Mouse (Mus musculus) B cell, adult 2 months (primary cell): Measurements from ENCODE around the gene Gchfr.

Experiments used
- DNase-seq, 2 experiments: peaks; one replicate each; pipeline ENCODE4 v3.0.0; 2022

The Gchfr gene

DNA sequence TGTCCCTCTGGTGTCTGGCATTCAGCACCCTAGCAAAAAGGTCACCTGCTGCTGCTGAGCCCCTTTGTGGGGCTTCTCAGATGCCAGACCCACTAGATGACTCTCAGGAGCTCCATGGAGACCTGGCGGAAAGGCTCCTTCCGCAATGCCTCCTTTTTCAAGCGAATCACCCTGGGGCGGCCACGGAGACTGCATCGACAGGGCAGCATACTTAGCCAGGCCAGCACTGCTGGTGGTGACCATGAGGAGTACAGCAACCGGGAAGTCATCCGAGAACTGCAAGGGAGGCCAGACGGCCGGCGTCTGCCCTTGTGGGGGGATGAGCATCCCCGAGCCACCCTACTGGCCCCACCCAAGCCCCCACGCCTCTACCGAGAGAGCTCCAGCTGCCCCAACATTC lies 7.3 kb downstream of the Gchfr start:
- DNase-seq: no peak

- DNase-seq: no peak
Observed at GRCm38 (mm10) chr2:119175614-119176013, 8.0 kb downstream of the Gchfr start.

- DNase-seq: no peak
Observed at GRCm38 (mm10) chr2:119176761-119177160, 9.2 kb downstream of the Gchfr start.

GRCm38 (mm10) chr2:119177384-119177939 lies 9.9 kb downstream of the Gchfr start:
- no peak for DNase-seq

DNA sequence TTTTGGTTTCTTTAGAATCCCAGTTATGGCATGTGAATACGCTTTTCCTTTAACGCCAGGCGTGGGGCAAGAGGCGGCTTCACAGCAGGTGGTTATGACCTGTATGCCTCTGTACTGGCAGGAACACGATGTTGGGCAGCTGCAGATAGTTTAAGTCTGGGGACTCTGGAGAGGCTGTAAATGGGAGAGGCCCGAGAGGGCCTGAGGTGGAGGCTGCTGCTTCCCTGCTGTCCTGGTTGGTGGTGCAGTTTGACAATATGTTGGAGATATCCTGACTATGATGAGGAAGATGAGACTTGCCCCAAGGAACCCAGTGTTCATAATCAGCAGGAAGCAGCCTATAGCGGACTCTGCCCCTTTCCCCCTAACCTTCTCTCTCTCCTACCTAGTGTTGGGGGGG lies 15.3 kb downstream of the Gchfr start:
- no peak for DNase-seq

DNA sequence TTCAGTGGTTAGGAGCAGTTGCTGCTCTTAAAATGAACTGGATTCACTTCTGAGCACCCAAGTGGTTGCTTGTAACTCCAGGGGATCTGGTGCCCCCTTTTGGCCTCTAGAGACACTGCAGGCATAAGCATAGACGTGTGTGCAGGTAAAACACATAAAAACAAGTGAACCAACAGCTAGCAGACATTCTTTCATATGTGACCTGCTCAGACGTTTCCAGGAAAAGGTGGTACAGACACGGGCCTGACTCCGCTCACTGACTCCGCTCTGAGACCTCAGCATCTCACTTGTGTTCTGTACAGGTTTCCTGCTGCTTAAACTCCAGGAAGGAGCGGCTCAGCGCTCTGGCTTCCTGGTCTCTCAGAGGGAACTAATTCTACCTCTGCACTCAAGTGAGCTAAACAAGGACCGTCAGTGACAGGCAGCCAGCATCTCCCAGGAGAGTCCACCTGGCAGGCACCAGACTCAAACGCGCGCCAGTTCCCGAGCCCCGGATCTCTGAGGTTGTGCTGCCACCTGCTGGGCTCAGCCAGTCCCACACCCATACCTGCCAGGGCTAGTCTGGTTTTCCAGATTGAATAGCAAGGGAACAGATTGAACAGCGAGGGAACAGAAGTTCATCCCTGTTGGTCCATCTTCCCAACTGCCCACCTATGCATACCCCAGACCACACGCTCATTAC lies 21.6 kb downstream of the Gchfr start:
- peak; percentile 92 for DNase-seq

DNA sequence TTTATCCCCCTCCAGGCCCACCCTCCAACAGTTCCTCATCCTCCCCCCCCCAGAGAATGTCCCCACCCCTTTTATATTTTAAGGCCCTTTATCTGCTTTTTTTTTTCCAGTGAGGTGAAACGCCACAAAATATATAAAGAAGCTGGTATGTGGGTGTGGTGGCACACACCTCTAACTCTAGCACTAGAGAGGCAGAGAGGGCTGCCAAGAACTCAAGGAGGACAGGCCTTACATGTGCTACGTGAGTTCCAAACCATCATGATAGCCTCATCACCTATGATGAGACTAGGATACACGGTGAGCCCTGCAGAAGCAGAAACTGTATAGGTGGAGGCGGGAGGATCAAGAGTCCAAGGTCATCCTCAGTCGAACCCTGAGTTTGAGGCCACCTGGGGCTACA lies 23.4 kb downstream of the Gchfr start:
- no peak for DNase-seq

DNA sequence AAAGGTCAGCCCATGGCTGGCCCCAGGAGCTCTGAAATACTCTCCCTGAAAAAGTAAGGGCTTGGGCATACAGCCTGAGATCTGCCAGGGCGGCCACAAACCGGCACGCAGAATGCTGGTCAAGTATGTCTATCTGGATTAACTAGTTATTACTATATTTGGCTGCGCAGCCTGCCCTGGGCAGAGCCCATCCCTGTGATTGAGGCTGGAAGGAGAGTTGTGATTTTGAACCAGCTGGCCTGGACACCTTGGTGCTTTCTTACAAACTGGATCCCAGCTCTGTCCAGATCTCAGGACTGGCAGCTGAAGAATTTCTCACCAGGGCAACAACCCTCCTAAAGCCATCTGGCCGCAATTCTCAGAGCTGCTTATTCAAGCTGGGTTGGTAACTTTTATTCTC lies 26.6 kb downstream of the Gchfr start:
- DNase-seq: no peak

DNA sequence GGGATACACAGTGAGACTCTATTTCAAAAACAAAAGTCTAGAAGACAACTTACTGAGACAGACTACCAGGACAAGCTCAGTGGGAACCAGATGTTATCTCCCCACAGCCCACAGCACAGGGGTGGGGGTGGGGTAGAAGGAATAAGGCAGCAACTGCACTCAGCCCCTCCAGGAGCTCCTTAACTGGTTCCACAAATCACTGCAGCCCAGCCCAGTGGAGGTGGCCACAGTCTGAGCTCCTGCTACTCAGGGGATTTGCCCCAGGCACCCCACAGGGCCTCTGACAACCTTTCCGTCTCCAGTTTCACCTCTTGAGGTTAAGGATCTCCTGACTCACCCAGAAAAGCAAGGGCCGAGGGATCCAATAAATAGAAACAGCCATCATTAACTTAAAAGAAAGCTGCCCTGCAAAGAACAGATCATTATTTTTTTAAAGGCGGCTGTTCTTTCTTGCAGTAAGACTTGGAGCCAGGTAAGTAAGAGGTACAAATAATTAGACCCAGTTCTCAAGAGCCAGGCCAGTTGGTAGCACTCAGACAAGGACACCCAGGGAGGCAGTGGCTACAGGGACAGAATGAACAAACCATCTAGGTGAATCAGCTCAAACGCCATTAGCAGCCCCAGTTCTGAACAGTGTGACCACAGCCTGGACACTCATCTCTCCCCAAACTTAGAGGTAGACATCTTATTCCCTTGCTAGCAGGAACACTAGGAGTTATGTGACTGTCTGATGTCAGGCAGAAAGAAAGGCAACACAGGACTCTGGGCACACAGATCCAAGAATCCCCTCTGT lies 28.9 kb downstream of the Gchfr start:
- no peak for DNase-seq

DNA sequence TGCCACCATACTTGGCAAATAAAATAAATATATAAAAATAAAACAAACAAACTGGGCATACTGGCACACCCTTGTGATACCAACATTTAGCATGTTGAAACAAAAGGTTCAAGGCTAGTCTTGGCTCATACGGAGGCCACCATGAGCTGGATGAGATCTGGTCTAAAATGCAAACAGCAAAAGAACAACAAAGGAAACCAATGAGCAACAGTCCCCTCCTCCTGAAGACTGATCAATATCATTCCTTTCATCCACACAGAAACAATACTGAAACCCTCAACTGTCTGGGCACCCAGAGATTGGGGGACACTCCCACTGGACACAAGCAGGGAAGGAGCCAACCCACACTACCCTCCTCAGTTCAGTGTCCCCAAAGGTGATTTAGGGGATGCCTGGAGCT lies 29.9 kb downstream of the Gchfr start:
- DNase-seq: no peak

- DNase-seq: no peak
Observed at GRCm38 (mm10) chr2:119198049-119198448, 30.5 kb downstream of the Gchfr start.

DNA sequence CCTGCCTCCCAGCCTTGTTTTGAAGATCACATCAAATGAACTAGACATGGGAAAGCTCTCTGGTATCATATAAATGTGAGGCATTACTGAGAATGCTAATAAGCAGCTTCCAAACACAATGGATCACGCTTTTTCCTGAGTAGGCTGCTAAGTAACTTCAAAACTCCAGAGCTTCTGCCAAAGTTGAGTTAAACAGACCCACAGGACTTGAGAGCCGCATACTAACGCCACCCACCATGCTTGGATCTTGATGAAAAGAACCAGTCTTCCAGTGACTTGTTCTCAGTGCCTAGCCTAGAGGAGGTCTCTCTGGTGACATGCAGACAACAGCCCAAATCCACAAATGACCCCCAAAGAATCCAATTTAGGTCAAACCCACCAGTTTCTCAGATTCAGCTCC lies 31.4 kb downstream of the Gchfr start:
- no peak for DNase-seq

DNA sequence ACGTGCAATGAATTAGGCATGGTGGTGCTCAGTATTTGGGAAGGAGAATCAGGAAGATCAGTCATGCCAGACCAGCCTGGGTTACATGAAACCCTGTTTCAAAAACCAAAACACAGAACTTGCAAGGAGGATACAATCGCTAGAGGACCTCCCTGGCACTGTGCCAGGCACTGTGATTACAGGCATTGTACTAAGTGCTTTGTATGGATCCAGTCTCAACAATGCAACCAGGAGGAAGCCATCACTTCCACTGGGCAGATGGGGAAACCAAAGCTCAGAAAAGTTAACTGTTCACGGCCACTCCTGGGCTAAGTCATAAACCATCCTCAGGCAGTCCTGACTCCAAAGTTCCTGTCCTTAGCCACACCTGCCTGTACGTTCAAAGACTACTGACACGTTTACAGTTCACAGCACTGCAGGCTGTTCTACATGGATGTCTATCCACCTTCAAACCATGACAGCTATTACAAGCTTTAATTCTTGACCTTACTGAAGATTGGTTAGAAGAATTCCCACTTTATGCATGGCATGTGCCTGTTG lies 35.4 kb downstream of the Gchfr start:
- DNase-seq: no peak

DNA sequence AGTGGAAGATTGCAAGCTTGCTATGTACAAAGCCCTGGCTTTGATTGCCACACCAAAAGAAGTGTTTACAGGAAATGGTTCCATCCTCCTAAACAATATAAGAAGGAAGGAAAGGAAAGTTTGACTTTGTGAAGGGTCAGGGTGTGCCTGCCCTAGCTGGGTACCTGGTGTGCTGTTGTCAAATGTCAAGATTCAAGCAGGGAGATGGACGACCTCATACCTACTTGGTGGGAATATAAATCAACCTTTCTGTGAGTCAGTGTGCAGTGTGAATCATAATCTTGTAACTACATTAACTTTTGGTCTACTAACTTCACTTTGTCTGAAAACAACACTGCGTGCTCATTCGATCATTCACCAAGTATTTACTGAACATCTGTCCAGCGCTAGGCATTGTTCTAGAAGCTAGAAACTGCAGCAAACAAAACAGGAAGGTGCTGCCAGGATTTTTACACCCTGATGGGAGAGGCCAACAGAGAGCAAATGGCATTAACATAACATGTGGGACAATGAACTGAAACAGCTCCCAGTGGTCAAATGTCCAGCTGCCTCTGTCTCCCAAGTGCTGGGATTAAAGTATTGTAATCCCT lies 36.4 kb downstream of the Gchfr start:
- no peak for DNase-seq

DNA sequence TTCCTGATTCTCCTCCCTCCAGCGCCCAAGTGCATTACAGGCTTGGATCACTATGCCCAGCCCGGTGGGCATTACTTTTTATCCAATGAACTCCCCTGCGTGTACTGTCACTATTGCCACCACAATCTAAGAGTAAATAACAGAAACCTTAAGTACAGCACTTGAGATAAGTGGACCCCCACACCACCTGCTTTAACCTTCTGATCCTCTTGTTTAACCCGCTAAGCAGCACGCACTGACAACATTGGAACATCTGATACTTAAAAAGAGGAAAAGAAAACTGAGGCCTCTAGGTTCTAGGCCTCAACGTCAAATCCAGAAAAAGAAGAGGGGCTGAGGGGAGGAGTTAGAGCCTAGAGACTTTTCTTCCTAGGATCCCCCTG lies 40.4 kb downstream of the Gchfr start:
- DNase-seq: no peak

GRCm38 (mm10) chr2:119208344-119209175 lies 41.0 kb downstream of the Gchfr start, which contains the start of the genes Zfyve19 and Dnajc17:
Gene Zfyve19, plus strand, starts transcription at chr2:119208617.
Gene Dnajc17, minus strand, starts transcription at chr2:119208795.
- DNase-seq: peak; percentile 94 to 95

DNA sequence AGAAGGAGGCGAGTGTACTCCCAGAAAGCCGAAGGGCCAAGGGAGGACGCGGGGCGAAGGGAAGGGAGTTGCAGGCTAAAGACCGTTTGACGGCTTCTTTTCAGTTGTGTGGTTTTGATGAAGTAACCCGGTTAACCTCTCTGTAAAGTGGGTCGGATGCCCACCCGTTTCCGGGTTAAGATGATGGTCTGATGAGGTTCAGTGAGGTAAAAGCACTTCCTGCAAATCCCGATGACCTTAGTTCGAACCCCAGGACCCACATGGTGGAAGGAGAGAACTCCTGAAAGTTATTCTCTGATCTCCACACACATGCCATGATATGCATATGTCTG lies 41.6 kb downstream of the Gchfr start:
- no peak for DNase-seq
